Mouse (Mus musculus) NIH3T3 (cell line): ENCODE data around the gene Tnfsf12.
"Not testable (repeated sequence)": the region's sequence is repeated elsewhere in the genome, so short reads cannot be mapped to it uniquely, and the experiment has no call there.

Experiments used
- DNase-seq: peaks from one replicate; pipeline ENCODE4 v3.0.0-alpha.2; 2012; ENCODE audit warnings: low read depth

Tnfsf12 gene

DNA sequence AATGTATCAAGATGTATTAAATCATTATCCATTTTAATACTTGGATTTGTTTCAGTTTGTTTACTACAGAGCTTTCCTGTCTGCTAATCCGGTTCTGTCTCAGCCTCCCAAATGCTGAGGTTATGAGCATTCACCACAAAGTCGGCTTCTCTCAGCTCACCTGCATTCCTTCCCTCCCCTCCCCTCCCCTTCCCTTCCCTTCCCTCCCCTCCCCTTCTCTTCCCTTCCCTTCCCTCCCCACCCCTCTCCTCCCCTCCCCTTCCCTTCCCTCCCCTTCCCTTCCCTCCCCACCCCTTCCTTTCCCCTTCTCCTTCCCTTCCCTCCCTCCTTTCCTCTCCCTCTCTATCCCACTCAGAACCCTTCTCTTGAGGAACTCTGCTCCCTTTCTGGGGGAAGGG is 9.0 kb upstream of the Tnfsf12 start:
- DNase-seq: no peak

DNA sequence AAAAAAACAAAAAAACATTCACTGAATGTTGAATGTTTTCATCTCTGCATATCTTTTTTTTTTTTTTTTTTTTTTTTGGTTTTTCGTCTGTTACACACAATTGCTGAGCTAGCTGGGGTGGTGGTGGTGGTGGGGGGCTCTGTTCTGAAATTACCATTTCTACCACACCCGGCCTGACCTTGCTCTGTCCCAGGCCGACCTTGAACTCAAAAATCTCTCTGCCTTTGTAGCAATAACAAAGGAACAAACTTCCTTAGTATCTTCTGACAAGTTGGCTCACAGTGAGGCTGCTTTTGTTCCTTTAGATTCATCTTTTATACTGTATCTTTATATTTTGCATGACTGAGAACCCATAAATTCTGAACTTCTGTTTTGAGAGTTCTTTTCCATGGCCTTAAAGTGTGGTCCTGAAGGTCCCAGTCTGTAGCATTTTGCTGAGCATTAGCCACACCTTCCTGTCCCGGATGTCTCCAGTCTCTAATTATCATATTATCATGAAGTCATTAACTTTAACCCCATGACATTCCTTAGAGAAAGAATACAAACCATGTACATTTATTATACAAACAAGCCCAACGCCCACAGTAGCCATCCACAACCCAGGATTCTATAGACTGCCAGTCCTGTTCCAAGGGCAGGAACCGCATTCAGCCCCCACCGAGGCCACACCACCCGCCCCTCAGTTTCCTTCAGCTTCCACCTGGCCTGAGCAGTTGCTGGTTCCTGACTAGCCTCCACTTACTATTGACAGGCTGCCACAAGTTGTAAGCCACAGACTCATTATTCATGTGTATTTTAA is 8.4 kb upstream of the Tnfsf12 start:
- DNase-seq: no peak

DNA sequence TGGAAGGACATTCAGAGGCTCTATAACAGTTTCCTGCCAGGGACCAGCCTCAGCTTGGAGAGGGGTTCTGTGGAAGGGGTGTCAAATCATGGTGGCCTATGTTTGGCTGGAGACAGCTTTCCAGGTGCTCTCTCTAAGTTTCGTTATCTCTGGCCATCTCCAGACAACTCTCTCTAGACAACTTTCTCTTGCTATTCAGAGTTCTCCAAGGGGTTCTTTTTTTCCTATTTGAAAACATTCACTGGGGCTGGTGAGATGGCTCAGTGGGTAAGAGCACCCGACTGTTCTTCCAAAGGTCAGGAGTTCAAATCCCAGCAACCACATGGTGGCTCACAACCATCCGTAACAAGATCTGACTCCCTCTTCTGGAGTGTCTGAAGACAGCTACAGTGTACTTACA is 7.7 kb upstream of the Tnfsf12 start:
- not testable (repeated sequence) for DNase-seq

DNA sequence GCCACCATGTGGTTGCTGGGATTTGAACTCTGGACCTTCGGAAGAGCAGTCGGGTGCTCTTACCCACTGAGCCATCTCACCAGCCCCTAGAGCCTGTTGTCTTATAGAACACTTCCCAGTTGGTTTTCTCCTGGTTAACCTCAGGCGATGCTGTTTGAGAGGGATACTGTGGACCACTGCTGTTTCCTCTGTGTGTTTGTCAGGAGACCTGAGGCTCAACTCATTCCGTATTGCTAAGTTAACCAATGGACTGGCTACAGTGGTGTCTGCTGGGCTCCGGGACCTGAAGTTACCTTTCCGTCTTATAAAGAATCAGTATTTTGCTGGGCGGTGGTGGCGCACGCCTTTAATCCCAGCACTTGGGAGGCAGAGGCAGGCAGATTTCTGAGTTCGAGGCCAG is 7.2 kb upstream of the Tnfsf12 start:
- not testable (repeated sequence) for DNase-seq

DNA sequence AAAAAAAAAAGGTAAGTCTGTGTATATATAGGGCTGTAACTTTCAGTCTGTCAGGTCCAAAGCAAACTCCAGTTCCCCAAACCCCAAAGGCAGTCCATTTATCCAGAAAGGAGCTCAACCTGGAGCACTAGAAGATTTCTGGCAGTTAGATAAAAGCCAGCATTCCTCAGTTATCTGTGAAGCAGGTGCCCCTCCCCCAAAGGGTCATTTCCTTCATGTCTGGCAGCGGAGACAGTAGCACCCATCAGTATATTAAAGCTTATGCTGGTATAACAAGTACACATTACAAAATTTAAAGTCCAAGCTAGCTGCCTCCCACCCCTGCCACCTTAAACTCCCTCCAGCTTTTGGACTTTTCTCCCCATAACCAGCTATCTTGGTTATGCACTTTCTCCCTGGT is 3.9 kb upstream of the Tnfsf12 start:
- no peak for DNase-seq

DNA sequence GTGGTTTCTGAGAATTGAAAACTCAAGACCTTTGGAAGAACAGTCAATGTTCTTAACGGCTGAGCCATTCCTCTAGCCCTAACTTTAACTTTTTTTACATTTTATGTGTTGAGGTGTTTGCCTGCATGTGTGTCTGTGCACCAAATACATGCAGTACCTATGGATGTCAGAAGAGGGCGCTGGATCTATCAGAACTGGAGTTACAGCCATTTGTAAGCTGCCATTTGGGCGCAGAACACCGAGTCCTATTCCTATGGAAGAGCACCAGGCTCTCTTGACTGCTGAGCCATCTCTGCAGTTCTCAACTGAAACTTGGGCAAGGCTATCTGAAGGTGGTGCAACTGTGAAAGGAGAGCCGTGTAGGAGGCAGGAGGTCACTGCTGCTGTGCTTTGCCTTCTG is 2.9 kb upstream of the Tnfsf12 start:
- DNase-seq: no peak

DNA sequence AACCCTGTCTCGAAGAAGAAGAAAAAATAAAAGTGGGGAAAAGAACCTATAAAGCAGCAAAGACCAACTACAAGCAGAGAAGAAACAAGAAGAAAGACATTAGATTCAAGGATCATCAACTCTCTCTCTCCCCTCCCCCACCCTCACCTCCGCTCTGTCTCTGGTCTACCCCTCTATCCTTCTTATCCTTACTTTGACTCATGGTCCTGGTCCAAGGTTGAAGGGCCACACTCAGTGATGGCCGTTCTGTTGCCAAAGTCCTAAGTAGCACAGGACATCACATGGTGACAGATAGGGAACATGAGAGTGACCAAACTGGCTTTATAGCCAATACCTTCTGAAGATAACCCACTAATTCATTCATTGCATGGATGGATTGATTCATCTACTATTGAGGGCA is 1.7 kb upstream of the Tnfsf12 start:
- DNase-seq: no peak

DNA sequence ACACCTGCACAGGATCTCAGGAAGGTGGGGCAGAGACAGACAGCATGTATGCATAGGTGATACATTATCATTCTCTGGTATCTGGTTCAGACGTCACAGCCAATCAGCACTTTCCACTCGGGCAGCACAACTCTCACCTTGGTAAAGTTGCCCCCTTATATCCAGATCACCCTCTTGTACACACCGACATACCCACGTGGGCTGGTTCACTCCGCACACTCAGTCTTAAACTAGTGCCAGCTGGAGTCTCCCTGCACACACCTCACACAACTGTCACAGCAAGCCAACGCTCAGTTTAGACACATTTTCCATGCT is 646 bp downstream of the Tnfsf12 start:
- DNase-seq: no peak

DNA sequence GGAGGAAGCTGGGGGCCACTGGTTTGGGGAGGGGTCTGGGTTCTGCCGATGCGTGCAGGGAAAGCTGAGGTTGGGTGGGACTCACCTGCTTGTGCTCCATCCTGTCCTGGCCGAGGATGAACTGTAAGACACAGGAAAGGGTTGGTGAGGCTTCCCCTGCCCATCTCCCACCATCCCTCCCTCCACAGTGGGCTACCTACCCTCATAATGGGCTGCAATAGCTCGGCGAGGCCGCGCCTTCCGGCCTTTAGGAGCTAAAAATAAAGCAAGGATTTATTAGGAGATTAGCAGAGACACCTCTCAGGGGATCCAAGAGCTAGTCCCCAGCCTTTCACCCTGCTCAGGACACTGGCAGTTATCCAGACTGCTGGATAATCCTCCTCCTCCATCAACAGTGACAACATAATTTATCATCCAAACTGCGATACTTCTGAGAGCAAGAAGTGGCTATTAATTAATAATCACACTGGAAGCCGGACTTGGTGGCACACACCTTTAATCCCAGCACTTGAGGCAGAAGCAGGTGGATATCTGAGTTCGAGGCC is 2.2 kb downstream of the Tnfsf12 start:
- DNase-seq: no peak

DNA sequence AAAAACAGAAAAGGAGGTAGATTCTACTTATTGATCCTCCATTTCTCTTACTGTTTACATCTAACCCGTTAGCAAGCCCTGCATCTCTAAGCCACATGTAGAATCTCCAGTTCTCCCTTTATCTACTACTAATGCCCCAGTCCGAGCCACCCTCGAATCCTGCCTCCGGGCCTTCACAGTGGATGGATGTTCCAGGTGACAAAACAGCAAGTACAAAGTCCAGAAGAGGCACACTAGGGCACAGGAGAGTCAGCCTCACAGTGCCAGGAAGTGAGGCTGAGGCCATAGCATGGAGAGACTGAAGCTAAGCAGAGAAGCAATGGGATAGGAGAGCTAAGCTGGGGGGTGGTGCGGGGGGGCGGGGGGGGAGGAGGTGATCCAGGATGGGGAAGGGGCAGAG is 2.8 kb downstream of the Tnfsf12 start:
- DNase-seq: no peak

DNA sequence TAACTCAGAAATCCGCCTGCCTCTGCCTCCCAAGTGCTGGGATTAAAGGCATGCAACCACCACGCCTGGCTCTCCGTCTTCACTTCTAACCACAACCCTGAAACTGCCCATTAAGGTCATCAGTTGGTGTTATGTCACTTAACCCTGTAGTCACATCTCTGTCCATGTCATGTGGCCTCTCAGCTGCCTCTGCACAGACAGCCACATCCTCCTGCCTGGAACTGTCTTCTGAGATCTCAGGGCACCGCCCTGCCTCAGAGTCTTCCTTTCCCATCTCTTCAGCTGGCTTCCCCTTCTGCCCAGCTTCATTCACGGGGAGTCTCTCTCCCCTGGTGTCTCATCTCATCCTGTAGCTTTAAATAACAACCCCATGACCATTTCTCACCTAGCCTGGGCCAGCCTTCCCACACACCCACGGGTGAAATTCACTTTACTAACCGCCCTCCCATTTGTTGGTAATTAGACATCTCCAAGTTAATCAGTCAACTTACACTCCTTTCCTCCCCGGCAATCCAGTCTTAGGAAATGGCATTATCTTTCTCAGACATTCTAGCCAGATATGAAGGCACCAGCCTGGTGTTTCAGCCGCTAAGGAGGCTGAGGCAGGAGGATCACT is 3.3 kb downstream of the Tnfsf12 start:
- no peak for DNase-seq

DNA sequence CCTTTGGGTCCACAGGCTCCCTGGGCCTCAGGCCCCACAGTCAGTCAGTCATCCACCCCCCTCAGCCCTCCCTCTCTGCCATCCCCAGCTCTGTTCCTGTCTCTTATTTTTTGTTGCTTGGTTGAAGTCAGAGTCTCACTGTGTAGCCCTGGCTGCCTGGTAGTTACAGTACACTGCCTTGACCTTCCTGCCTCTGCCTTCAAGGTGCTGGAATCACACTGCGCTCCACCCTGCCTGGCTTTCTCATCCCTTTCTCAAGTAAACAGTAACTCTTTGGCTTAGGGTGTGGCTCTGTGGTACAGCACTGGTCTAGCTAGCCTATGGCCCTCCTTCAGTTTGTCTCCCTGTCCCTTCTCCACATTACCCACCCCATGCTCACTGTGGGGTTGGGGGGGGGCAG is 5.8 kb downstream of the Tnfsf12 start:
- no peak for DNase-seq

DNA sequence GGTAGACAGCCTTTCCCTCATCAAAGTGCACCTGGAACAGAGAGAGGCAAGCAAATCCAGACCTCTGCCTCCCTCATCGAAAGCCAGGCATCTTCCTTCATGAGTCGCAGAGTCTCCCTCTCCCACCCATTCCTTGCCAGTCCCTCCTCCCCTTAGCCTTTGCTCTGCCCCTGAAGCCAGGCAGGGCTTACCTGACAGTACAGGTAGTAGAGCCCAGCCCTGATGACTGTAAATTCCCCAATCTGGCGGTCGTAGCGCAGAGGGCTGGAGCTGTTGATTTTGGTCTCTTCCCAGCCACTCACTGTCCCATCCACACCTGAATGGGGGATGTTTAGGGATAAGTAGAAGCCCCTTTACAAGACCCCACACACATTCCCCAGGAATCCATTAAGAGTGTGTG is 8.6 kb downstream of the Tnfsf12 start:
- no peak for DNase-seq

DNA sequence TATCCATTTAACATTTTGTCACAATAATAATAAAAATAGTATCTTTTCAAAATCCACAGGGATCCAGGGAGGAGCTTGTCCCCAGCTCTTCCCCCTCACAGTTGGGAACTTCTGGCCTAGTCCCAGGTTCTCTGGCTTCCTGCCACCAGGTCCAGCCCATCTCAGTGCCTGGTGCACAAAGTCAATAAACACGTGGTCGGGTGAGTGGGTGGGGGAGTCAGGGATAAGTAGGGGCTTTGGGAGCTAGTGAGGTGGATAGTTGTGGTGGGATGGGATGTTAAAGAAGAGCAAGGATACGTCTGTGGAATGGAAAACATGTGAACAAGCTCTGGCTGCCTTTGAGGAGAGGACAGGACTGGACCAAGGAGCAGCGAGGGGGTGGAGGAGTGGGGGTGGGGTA is 9.3 kb downstream of the Tnfsf12 start:
- DNase-seq: peak; percentile 68

DNA sequence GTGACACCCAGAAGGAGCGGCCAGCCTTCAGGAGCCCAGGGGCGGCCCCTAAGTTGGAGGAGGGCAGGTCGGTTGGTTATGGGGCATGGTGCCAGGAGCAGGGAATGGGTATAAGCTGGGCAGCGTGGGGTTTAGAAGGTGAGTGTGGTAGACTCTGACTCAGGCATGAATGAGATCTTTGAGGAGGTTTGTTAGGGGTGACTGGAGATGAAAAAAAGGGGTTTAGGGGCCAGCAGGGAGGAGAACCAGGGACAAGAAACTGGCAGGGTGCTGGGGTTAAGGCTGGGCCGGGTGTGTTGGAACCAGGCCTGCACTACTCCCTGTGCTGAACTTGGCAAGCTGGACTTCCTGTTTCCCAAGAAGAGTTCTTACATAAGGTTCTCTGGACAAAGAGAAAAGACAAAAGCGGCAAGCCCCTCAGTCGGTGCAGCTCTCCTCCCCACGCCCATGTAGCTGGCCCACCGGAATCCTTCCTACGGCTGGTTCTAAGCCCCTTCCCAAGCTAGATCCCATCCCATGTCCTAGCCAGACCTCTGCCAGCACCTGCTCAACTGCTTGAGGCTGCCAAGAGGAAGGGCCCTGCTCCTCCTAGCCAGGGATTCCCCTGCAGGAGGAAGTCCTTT is 10.0 kb downstream of the Tnfsf12 start, which contains the start of gene Tnfsf13:
Tnfsf13 (minus strand) TSS at position 259 of the 623 bp plus-strand sequence.
- DNase-seq: peak; percentile 81

DNA sequence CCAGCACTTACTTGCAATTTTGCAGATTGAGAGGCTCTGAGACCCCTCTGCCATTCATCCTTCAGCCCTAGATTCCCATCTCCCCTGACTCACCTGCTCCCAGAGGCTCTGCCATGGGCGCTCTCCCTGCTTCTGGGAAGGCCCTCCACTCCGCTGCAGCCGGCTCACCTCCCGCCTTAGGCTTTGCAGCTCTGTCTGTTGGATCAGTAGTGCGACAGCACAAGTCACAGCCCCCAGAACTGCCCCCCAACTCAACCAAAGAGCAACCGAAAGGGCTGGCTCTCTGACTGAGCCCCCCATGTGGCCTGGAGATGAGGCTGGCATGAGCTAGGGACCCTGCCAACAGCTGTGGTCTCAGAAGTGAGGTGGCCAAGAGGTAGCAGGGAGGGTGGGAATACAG is 10.7 kb downstream of the Tnfsf12 start:
- no peak for DNase-seq

DNA sequence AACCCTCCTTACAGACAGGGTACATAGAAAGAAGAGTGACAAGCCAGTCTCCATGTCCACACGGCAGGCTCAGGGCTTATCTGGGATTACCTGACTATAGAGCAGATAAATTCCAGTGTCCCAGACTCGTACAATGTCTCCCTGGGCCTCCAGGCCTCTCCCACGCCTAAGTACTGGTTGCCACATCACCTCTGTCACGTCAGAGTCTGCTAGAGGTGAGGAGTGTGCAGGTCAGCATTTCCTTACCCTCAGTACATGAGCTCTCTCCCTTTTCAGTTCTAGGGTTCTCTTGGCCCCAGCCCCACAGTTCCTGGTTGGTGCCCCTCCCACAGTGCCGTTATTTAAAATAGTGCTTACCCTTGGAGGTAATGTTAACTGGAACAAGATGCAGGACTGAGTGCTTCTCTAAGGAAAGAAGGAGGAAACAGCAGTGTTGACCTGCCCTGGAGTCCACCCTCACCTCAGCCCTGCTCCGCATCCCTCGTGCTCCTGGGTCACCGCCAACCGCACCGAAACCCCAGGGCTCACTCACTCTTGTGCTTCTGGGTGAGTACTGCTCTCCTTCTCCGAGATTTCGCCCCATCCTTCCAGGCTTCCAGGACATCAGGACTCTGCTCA is 11.4 kb downstream of the Tnfsf12 start:
- DNase-seq: no peak

DNA sequence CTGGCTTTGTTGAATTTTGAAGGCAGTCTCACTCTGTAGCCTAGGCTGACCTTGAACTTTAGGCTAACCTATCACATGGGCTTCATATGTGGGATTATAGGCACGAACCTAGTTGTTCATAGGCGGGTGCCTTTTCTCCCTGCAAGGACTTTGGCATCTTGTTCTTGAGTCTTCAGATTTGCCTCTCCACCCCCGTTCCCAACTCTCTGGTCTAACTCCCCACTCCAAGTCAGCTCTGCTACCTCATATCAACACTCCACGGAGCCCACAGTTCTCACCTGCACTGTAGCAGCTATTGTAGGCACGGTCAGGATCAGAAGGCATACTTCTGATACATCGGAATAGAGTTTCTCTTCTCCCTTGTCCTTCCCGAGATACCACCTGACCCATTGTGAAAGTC is 12.1 kb downstream of the Tnfsf12 start:
- DNase-seq: no peak

DNA sequence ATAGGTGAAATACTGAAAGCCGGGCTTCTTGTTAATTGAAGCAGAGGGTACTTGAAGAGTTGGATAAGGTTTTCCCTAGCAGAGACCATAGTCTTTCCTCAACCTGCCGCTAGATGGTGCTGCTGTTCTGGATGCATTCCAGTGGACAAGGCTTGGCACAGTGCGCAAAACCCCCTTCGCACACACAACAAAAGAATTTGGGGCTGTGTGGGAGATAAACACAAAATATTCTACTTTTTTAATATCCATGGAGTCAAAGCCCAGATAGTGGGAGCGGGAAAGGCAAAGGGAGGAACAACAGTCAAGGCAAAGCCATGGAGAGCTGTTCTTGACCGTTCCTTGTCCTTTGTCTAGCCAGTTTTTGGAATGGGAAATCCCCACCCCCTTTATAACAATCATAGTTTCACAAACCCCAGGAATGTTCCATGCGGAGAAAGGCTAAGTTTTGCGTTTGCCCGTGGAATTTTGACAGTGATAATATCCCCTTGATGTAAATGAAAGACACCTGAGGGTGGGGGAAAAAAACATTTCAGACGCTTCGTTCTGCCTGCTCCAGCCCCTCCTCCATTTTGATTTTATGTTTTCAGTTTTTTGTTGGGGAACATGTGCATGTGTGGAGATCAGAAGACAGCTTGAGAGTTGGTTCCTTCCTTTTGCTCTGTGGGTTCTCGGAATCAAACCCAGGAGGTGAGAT is 12.7 kb downstream of the Tnfsf12 start:
- DNase-seq: peak; percentile 95

DNA sequence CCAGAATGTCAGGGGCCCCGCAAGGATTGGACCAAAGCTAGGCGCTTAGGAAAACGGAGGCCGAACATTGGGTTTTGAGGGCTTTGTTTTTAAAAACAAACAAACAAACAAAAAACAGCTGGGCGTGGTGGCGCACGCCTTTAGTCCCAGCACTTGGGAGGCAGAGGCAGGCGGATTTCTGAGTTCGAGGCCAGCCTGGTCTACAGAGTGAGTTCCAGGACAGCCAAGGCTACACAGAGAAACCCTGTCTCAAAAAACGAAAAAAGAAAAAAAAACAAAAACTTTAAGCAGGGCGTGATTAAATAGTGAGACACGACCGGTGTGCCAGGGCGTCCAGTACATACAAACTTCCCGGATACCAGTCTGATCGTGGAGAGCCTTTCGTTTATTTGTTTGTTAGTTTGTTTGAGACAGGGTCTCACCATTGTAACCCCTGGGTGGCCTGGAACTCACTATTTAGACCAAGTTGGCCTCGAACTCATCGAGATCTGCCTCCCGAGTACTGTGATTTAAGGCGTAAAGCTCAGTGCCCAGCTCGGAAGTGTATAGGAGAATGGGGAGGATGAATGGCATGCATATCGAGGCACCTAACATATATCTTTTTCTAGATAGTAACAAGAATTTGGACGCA is 13.3 kb downstream of the Tnfsf12 start:
- no peak for DNase-seq

DNA sequence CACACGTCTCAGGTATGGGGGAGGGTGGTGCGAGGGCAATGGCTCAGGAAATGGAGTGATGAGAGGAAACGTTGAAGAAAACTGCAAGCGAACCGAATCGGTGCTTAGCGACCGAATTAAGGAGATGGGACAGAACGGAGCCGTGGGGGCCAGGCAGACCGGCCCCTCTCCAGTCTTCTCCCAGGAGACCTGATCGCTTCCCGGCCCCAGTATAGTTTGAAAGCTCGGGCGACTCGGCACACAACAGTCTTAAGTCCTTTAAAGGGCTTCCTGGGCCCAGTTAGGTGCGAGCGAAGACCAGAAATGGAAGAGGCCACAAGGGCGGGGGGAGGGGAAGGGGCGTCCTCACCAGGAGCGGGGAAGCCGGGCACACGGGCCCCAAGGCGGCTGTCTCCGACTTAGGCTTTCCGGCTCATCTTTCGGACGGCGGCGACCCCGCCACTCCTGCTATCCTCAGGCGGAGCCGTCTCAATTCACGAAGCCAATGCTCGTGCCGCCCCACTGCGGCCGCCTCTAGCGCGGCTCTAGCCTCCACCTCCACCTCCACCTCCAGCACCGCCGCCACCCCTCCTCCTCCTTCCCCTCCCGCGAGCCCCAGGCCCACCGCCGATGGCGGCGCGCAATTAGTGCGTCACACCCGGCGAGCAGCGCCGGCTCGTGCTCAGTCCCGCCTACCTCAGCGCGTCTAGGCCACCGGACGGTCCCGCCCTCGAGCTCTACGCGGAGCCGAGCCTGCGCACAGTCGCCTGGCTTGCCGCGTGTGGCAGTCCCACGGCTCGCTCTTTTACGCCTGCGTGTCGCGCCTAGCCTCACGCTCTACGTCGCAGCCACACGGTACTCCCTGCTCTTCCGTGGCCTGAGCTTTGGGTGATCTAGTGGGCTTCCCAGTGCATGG is 14.1 kb downstream of the Tnfsf12 start, which contains the start of gene Senp3:
Senp3 (minus strand) TSS at position 771 of the 895 bp plus-strand sequence.
- peak; percentile 97 for DNase-seq
